Mouse (Mus musculus): Measurements from ENCODE around the gene Ubxn2a. TPM values are rescaled to one million over a fixed set of nuclear protein-coding genes. Genes with fewer than 3 reads are reported as not detected.
"Not testable (repeated sequence)": the region's sequence is repeated elsewhere in the genome, so short reads cannot be mapped to it uniquely, and the experiment has no call there.

Ubxn2a gene
- polyA plus RNA-seq, 1 experiment from 2014 or later = 32.4 TPM

GRCm38 (mm10) chr12:4888739-4889138 is 18.8 kb downstream of the Ubxn2a start:
- Histone ChIP-seq H3K4me1 (ENCODE audit: control insufficient read depth, insufficient read depth, low read length) (no peaks in the 10 kb centered on the region), H3K27ac (ENCODE audit: low read depth, low read length) (no peak overlapping the region), H3K9me3 (replicated peaks; ENCODE audit: control insufficient read depth, low read length) (no peaks in the 10 kb centered on the region), H3K4me2 (ENCODE audit: low read length) (no peak overlapping the region), H3K36me3 (ENCODE audit: control insufficient read depth, insufficient read depth, low read length) (peaks cover 27% of the 10 kb centered on the region), H3K4me3 (ENCODE audit: low read depth, low read length) (no peak overlapping the region), H3K9ac (ENCODE audit: low read length) (no peak overlapping the region), H3K27me3 (replicated peaks; ENCODE audit: control insufficient read depth, insufficient read depth, low read length) (no peaks in the 10 kb centered on the region)
- DNase-seq (ENCODE audit: low spot score) (no peak), ATAC-seq (no peak)

- H3K4me1 ChIP-seq (ENCODE audit: control insufficient read depth, insufficient read depth, low read length); ATAC-seq; H3K9me3 ChIP-seq (replicated peaks; ENCODE audit: control insufficient read depth, low read length); H3K9ac ChIP-seq (ENCODE audit: low read length); H3K27ac ChIP-seq (ENCODE audit: low read depth, low read length); DNase-seq (ENCODE audit: low spot score); H3K27me3 ChIP-seq (replicated peaks; ENCODE audit: control insufficient read depth, insufficient read depth, low read length); H3K4me2 ChIP-seq (ENCODE audit: low read length); H3K4me3 ChIP-seq (ENCODE audit: low read depth, low read length): not testable (repeated sequence)
- 95% methylated on average over 4 of the region's 4 CpGs for WGBS
- peaks cover 32% of the 10 kb centered on the region for H3K36me3 ChIP-seq (ENCODE audit: control insufficient read depth, insufficient read depth, low read length)
Observed at GRCm38 (mm10) chr12:4886581-4886980, 20.9 kb downstream of the Ubxn2a start.

- ATAC-seq = no peak
Observed at GRCm38 (mm10) chr12:4885062-4885461, 22.4 kb downstream of the Ubxn2a start.

GRCm38 (mm10) chr12:4882086-4882485 is 25.4 kb downstream of the Ubxn2a start:
- no peaks in the 10 kb centered on the region for H3K27me3 ChIP-seq (replicated peaks; ENCODE audit: control insufficient read depth, insufficient read depth, low read length)
- H3K27ac ChIP-seq (ENCODE audit: low read depth, low read length) = no peak overlapping the region
- ATAC-seq = no peak
- no peak overlapping the region for H3K4me2 ChIP-seq (ENCODE audit: low read length)
- DNase-seq (ENCODE audit: low spot score) = no peak
- WGBS = 88% methylated on average over 2 of the region's 2 CpGs
- no peaks in the 10 kb centered on the region for H3K4me1 ChIP-seq (ENCODE audit: control insufficient read depth, insufficient read depth, low read length)
- H3K4me3 ChIP-seq (ENCODE audit: low read depth, low read length) = no peak overlapping the region
- peaks cover 40% of the 10 kb centered on the region for H3K36me3 ChIP-seq (ENCODE audit: control insufficient read depth, insufficient read depth, low read length)
- H3K9me3 ChIP-seq (replicated peaks; ENCODE audit: control insufficient read depth, low read length) = no peaks in the 10 kb centered on the region
- H3K9ac ChIP-seq (ENCODE audit: low read length) = no peak overlapping the region

More at GRCm38 (mm10) chr12:4885062-4885461, 22.4 kb downstream of the Ubxn2a start:
- Histone ChIP-seq H3K36me3 (ENCODE audit: control insufficient read depth, insufficient read depth, low read length) (peaks cover 23% of the 10 kb centered on the region; the same call in 1 of the 2 replicates), H3K9me3 (replicated peaks; ENCODE audit: control insufficient read depth, low read length) (no peaks in the 10 kb centered on the region), H3K9ac (ENCODE audit: low read length) (no peak overlapping the region), H3K4me2 (ENCODE audit: low read length) (no peak overlapping the region), H3K4me1 (ENCODE audit: control insufficient read depth, insufficient read depth, low read length) (no peaks in the 10 kb centered on the region), H3K27ac (ENCODE audit: low read depth, low read length) (no peak overlapping the region), H3K4me3 (ENCODE audit: low read depth, low read length) (no peak overlapping the region), H3K27me3 (replicated peaks; ENCODE audit: control insufficient read depth, insufficient read depth, low read length) (no peaks in the 10 kb centered on the region)
- 73% methylated on average over 1 of the region's 1 CpGs for WGBS
- no peak for DNase-seq (ENCODE audit: low spot score)

- Histone ChIP-seq H3K27ac (ENCODE audit: low read depth, low read length) (no peak overlapping the region), H3K4me3 (ENCODE audit: low read depth, low read length) (no peak overlapping the region), H3K36me3 (ENCODE audit: control insufficient read depth, insufficient read depth, low read length) (peaks cover 38% of the 10 kb centered on the region), H3K27me3 (replicated peaks; ENCODE audit: control insufficient read depth, insufficient read depth, low read length) (no peaks in the 10 kb centered on the region), H3K9me3 (replicated peaks; ENCODE audit: control insufficient read depth, low read length) (no peaks in the 10 kb centered on the region), H3K9ac (ENCODE audit: low read length) (no peak overlapping the region), H3K4me1 (ENCODE audit: control insufficient read depth, insufficient read depth, low read length) (peaks cover 6% of the 10 kb centered on the region), H3K4me2 (ENCODE audit: low read length) (no peak overlapping the region)
- 96% methylated on average over 5 of the region's 5 CpGs for WGBS
- ATAC-seq (no peak), DNase-seq (ENCODE audit: low spot score) (no peak)
Observed at GRCm38 (mm10) chr12:4879048-4879447, 28.5 kb downstream of the Ubxn2a start.

- WGBS = 85% methylated on average over 9 of the region's 9 CpGs
- Histone ChIP-seq H3K27ac (ENCODE audit: low read depth, low read length) (no peak overlapping the region), H3K36me3 (ENCODE audit: control insufficient read depth, insufficient read depth, low read length) (peaks cover 34% of the 10 kb centered on the region), H3K4me3 (ENCODE audit: low read depth, low read length) (no peak overlapping the region), H3K9me3 (replicated peaks; ENCODE audit: control insufficient read depth, low read length) (no peaks in the 10 kb centered on the region), H3K27me3 (replicated peaks; ENCODE audit: control insufficient read depth, insufficient read depth, low read length) (no peaks in the 10 kb centered on the region), H3K4me2 (ENCODE audit: low read length) (no peak overlapping the region), H3K9ac (ENCODE audit: low read length) (no peak overlapping the region), H3K4me1 (ENCODE audit: control insufficient read depth, insufficient read depth, low read length) (peaks cover 10% of the 10 kb centered on the region)
- DNase-seq (ENCODE audit: low spot score) (no peak), ATAC-seq (no peak)
Observed at GRCm38 (mm10) chr12:4878296-4878783, 29.2 kb downstream of the Ubxn2a start.

- no peak for DNase-seq (ENCODE audit: low spot score)
- 75% methylated on average over 8 of the region's 8 CpGs for WGBS
- no peak for ATAC-seq
Observed at GRCm38 (mm10) chr12:4875623-4876022, 31.9 kb downstream of the Ubxn2a start.

GRCm38 (mm10) chr12:4874161-4874927 is 33.2 kb downstream of the Ubxn2a start, which contains the start of gene Mfsd2b:
Gene Mfsd2b (minus strand): TSS chr12:4874359.
- peak; percentile 90 for ATAC-seq
- 4% methylated on average over 24 of the region's 24 CpGs for WGBS
- H3K27me3 ChIP-seq (replicated peaks; ENCODE audit: control insufficient read depth, insufficient read depth, low read length) = no peaks in the 10 kb centered on the region
- no peaks in the 10 kb centered on the region for H3K9me3 ChIP-seq (replicated peaks; ENCODE audit: control insufficient read depth, low read length)
- H3K4me3 ChIP-seq (ENCODE audit: low read depth, low read length) = peak within 1 kb of the TSS; percentile 33
- H3K27ac ChIP-seq (ENCODE audit: low read depth, low read length) = no peak within 1 kb of the TSS
- peak within 1 kb of the TSS; percentile 55 for H3K9ac ChIP-seq (ENCODE audit: low read length)
- peak; percentile 81 for DNase-seq (ENCODE audit: low spot score)
- H3K4me2 ChIP-seq (ENCODE audit: low read length) = peak within 1 kb of the TSS; percentile 82
- H3K4me1 ChIP-seq (ENCODE audit: control insufficient read depth, insufficient read depth, low read length) = peaks cover 10% of the 10 kb centered on the region
- H3K36me3 ChIP-seq (ENCODE audit: control insufficient read depth, insufficient read depth, low read length) = peaks cover 13% of the 10 kb centered on the region

More at GRCm38 (mm10) chr12:4875623-4876022, 31.9 kb downstream of the Ubxn2a start:
- H3K36me3 ChIP-seq (ENCODE audit: control insufficient read depth, insufficient read depth, low read length) = peaks cover 17% of the 10 kb centered on the region
- no peaks in the 10 kb centered on the region for H3K9me3 ChIP-seq (replicated peaks; ENCODE audit: control insufficient read depth, low read length)
- H3K27ac ChIP-seq (ENCODE audit: low read depth, low read length) = no peak overlapping the region
- H3K9ac ChIP-seq (ENCODE audit: low read length) = no peak overlapping the region
- H3K4me2 ChIP-seq (ENCODE audit: low read length) = no peak overlapping the region
- H3K27me3 ChIP-seq (replicated peaks; ENCODE audit: control insufficient read depth, insufficient read depth, low read length) = no peaks in the 10 kb centered on the region
- H3K4me3 ChIP-seq (ENCODE audit: low read depth, low read length) = no peak overlapping the region
- peaks cover 10% of the 10 kb centered on the region for H3K4me1 ChIP-seq (ENCODE audit: control insufficient read depth, insufficient read depth, low read length)

- Histone ChIP-seq H3K27me3 (replicated peaks; ENCODE audit: control insufficient read depth, insufficient read depth, low read length) (no peaks in the 10 kb centered on the region), H3K4me3 (ENCODE audit: low read depth, low read length) (0 out of 2 replicates have a peak overlapping the region, but pooled peaks have one; percentile 33), H3K4me2 (ENCODE audit: low read length) (peak overlapping the region; percentile 82), H3K9ac (ENCODE audit: low read length) (peak overlapping the region; percentile 55; the same call in 1 of the 2 replicates), H3K27ac (ENCODE audit: low read depth, low read length) (no peak overlapping the region), H3K9me3 (replicated peaks; ENCODE audit: control insufficient read depth, low read length) (no peaks in the 10 kb centered on the region), H3K4me1 (ENCODE audit: control insufficient read depth, insufficient read depth, low read length) (peaks cover 10% of the 10 kb centered on the region), H3K36me3 (ENCODE audit: control insufficient read depth, insufficient read depth, low read length) (peaks cover 5% of the 10 kb centered on the region)
- DNase-seq (ENCODE audit: low spot score) = no peak
- ATAC-seq = peak; percentile 16; the same call in 1 of the 2 replicates
- WGBS = 71% methylated on average over 6 of the region's 6 CpGs
Observed at GRCm38 (mm10) chr12:4873531-4873930, 34.0 kb downstream of the Ubxn2a start.

Data from forebrain, embryonic 14.5 days (tissue).